Mouse (Mus musculus) embryo, embryonic 11.5 days (tissue): ENCODE measurements around the gene Mup9.
"Not testable (repeated sequence)": the region's sequence is repeated elsewhere in the genome, so short reads cannot be mapped to it uniquely, and the experiment has no call there.

Experiments used
- DNase-seq: peaks from one replicate; pipeline ENCODE4 v3.0.0-alpha.2; 2012; ENCODE audit warnings: low read depth, low spot score

The Mup9 gene

GRCm38 (mm10) chr4:60421852-60422251, at the start of gene Mup9:
TSS of gene Mup9 (minus strand) at chr4:60421952.
- DNase-seq, result not testable (repeated sequence)
